Comparison of ENCODE assay signal across 8 mouse cellular contexts in the genomic region with DNA sequence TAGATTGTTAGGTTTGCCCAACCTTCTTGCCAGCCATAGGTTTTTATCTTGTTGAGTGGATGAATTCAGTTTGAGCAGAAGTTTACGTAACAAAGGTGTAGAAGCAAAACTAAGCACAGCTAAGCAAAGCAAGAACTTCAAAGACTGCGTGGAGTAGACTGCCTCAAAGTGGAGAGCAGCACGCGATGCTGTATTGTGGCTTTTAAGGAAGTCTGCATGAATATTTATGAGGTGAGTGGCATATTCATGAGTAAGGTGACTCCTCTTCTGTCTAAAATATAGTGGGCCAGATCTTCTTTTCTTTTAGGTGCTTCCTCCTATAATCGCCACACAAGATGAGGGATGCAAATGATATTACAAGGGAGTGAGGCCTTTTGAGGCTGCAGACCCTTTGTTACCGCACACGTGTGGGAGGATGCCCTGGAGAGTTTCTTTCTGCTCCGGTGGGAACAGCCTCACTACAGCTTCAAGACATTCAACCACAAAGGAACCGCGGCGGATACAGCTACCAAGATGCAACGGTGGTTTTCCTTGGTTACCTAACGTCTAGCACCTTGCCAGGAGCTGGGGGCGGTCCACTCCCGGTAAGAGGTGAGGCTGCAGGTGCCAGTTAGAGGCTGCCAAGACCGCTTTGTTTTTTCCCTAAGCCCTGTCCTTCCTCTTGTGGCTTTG. TPM values are rescaled to one million over a fixed set of nuclear protein-coding genes. Genes with fewer than 3 reads are reported as not detected.
A peak's percentile ranks its signal among the peaks of the same experiment; 100 is the strongest.
DNase-seq lines count a peak whose midpoint lies in the region; ATAC-seq lines count a peak whose summit lies in the region.

No protein-coding gene starts in this region.

- H3K9me3 ChIP-seq in liver, embryonic 11.5 days (ENCODE audit: control insufficient read depth, low read length) = no peaks in the 10 kb centered on the region
- H3K9me3 ChIP-seq in embryonic facial prominence, embryonic 10.5 days = 0 out of 2 replicates have a peak, but pooled peaks cover 1% of the 10 kb centered on the region
- no peaks in the 10 kb centered on the region for H3K9me3 ChIP-seq in intestine, embryonic 15.5 days
- H3K9me3 ChIP-seq in neural tube, embryonic 14.5 days (ENCODE audit: control insufficient read depth, low read length) = no peaks in the 10 kb centered on the region

- H3K27me3 ChIP-seq in liver, embryonic 11.5 days (replicated peaks; ENCODE audit: control insufficient read depth, insufficient read depth, low read length) = peaks cover 7% of the 10 kb centered on the region; the same call in 1 of the 2 replicates
- H3K27me3 ChIP-seq in embryonic facial prominence, embryonic 10.5 days (replicated peaks; ENCODE audit: low read depth, poor library complexity, severe bottlenecking) = 0 out of 2 replicates have a peak, but pooled peaks cover 9% of the 10 kb centered on the region
- peaks cover 4% of the 10 kb centered on the region; the same call in 1 of the 2 replicates for H3K27me3 ChIP-seq in intestine, embryonic 15.5 days (replicated peaks)
- no peaks in the 10 kb centered on the region for H3K27me3 ChIP-seq in neural tube, embryonic 14.5 days (ENCODE audit: control insufficient read depth, insufficient read depth, low read length)

- DNase-seq in liver, embryonic 11.5 days (ENCODE audit: low spot score) = no peak
- DNase-seq in liver = no peak
- peak; percentile 28 for DNase-seq in embryonic facial prominence, embryonic 10.5 days (ENCODE audit: low spot score)
- DNase-seq in cerebellum, postnatal 36 days = no peak
- no peak for DNase-seq in adrenal gland, postnatal 36 days
- no peak for DNase-seq in urinary bladder, postnatal 10 days (ENCODE audit: low spot score)

- peak overlapping the region; percentile 34; the same call in 1 of the 2 replicates for H3K4me2 ChIP-seq in liver, embryonic 11.5 days
- H3K4me2 ChIP-seq in intestine, embryonic 15.5 days (replicated peaks) = peak overlapping the region; percentile 26
- peak overlapping the region; percentile 33 for H3K4me2 ChIP-seq in neural tube, embryonic 14.5 days (ENCODE audit: low read depth, low read length)

- no peak overlapping the region for H3K4me3 ChIP-seq in liver, embryonic 11.5 days (ENCODE audit: low read depth, low read length)
- H3K4me3 ChIP-seq in embryonic facial prominence, embryonic 10.5 days = peak overlapping the region; percentile 45
- H3K4me3 ChIP-seq in intestine, embryonic 15.5 days (replicated peaks) = no peak overlapping the region
- H3K4me3 ChIP-seq in neural tube, embryonic 14.5 days (ENCODE audit: low read depth, low read length) = peak overlapping the region; percentile 17; the same call in 1 of the 2 replicates

- no peaks in the 10 kb centered on the region for H3K36me3 ChIP-seq in liver, embryonic 11.5 days (ENCODE audit: control insufficient read depth, insufficient read depth, low read length)
- no peaks in the 10 kb centered on the region for H3K36me3 ChIP-seq in embryonic facial prominence, embryonic 10.5 days (replicated peaks)
- no peaks in the 10 kb centered on the region for H3K36me3 ChIP-seq in intestine, embryonic 15.5 days
- H3K36me3 ChIP-seq in neural tube, embryonic 14.5 days (ENCODE audit: control insufficient read depth, insufficient read depth, low read length) = no peaks in the 10 kb centered on the region

- 7% methylated on average over 16 of the region's 16 CpGs for WGBS in liver, embryonic 11.5 days
- WGBS in embryonic facial prominence, embryonic 10.5 days = 6% methylated on average over 16 of the region's 16 CpGs
- WGBS in intestine, embryonic 15.5 days = 5% methylated on average over 16 of the region's 16 CpGs
- WGBS in neural tube, embryonic 14.5 days = 3% methylated on average over 16 of the region's 16 CpGs

- H3K4me1 ChIP-seq in liver, embryonic 11.5 days (replicated peaks; ENCODE audit: control insufficient read depth, insufficient read depth, low read length) = no peaks in the 10 kb centered on the region
- H3K4me1 ChIP-seq in embryonic facial prominence, embryonic 10.5 days = peaks cover 11% of the 10 kb centered on the region; the same call in 1 of the 2 replicates
- no peaks in the 10 kb centered on the region for H3K4me1 ChIP-seq in intestine, embryonic 15.5 days (replicated peaks)
- H3K4me1 ChIP-seq in neural tube, embryonic 14.5 days (ENCODE audit: control insufficient read depth, insufficient read depth, low read length) = 0 out of 2 replicates have a peak, but pooled peaks cover 2% of the 10 kb centered on the region

- no peak overlapping the region for H3K9ac ChIP-seq in liver, embryonic 11.5 days (ENCODE audit: low read depth, low read length)
- no peak overlapping the region for H3K9ac ChIP-seq in intestine, embryonic 15.5 days
- peak overlapping the region; percentile 39; the same call in 1 of the 2 replicates for H3K9ac ChIP-seq in neural tube, embryonic 14.5 days (replicated peaks; ENCODE audit: low read depth, low read length)

- no peak for ATAC-seq in liver, embryonic 11.5 days (replicated peaks; ENCODE audit: low FRiP score)
- no peak for ATAC-seq in intestine, embryonic 15.5 days
- peak; percentile 57; the same call in 1 of the 2 replicates for ATAC-seq in neural tube, embryonic 14.5 days (ENCODE audit: low read depth)

- H3K27ac ChIP-seq in liver, embryonic 11.5 days (ENCODE audit: low read depth, low read length) = no peak overlapping the region
- peak overlapping the region; percentile 51 for H3K27ac ChIP-seq in embryonic facial prominence, embryonic 10.5 days (replicated peaks)
- H3K27ac ChIP-seq in intestine, embryonic 15.5 days = no peak overlapping the region
- no peak overlapping the region for H3K27ac ChIP-seq in neural tube, embryonic 14.5 days (ENCODE audit: low read depth, low read length)

RNA-seq across cellular contexts. Expression of a gene that starts 16.2 kb away (rescaled TPM):
- polyA plus RNA-seq in liver, embryonic 11.5 days (2014; fragmentation: Nextera tagmentation; extraction: Ambion mirVana) = 18.8 and 19.0 TPM in 2 replicates
- polyA plus RNA-seq in embryonic facial prominence, embryonic 10.5 days (2016; fragmentation: Nextera tagmentation; extraction: Ambion mirVana) = 28.0 and 30.7 TPM in 2 replicates
- 22.2 and 23.0 TPM in 2 replicates for polyA plus RNA-seq in intestine, embryonic 15.5 days (2015; fragmentation: Nextera tagmentation; extraction: Ambion mirVana)
- 28.2 and 30.5 TPM in 2 replicates for polyA plus RNA-seq in neural tube, embryonic 14.5 days (2014; fragmentation: Nextera tagmentation; extraction: Ambion mirVana)
- 10 to 100 TPM; 13.9 to 16.9 TPM for total RNA-seq in adrenal gland, postnatal 36 days (2021)

Comparison
In these comparisons a context has a peak if more than half of its experiments do, and no peak if none do; other contexts are left out.
1. H3K4me3 ChIP-seq: peak in embryonic facial prominence, embryonic 10.5 days (single experiment) and neural tube, embryonic 14.5 days (single experiment); none in liver, embryonic 11.5 days (single experiment) and intestine, embryonic 15.5 days (single experiment).
2. Peak in every context shown above with its lines, with median percentiles within 50 percentile points of each other: H3K4me2 ChIP-seq.